Mouse (Mus musculus) C2C12 (cell line): ENCODE data around the gene Zkscan1.

Experiments used
- CTCF ChIP-seq: IDR thresholded peaks from one replicate; pipeline ENCODE4 v1.5.1; 2011; ENCODE audit not compliant: control insufficient read depth, insufficient read depth, insufficient read length
- FOSL1 ChIP-seq: IDR thresholded peaks from one replicate; pipeline ENCODE4 v1.8.0; 2011; ENCODE audit warnings: mild to moderate bottlenecking, low read length; ENCODE audit not compliant: poor library complexity, insufficient read depth, severe bottlenecking
- USF1 ChIP-seq: IDR thresholded peaks from one replicate; pipeline ENCODE4 v1.6.1; 2011; ENCODE audit warnings: low read depth, mild to moderate bottlenecking, control low read depth, moderate library complexity

DNA sequence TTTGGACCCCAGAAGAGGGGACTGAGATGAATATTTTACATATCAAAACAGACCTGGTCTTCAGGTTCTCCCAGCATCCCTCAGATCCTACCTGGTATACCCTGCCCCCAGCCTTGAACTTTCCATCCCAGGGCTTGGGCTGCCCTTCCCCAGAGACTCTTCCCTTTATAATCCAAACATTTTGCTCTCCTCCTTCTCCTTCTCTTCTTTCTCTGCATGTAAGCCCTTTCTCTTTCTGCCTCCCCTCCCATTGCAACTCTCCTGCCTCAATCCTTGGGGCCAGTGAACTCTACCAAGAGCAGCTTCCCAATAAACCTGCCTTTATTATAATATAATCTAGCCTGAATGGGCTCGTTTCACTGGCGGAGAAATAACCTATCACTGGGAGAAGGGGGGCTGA lies 948 bp upstream of the Zkscan1 start:
- TF ChIP-seq USF1 (no peak), CTCF (no peak), FOSL1 (no peak)
